Mouse (Mus musculus): ENCODE results near the gene Gm9780. TPM values are rescaled to one million over a fixed set of nuclear protein-coding genes. Genes with fewer than 3 reads are reported as not detected.
"Not testable (repeated sequence)": the region's sequence is repeated elsewhere in the genome, so short reads cannot be mapped to it uniquely, and the experiment has no call there.

Gm9780 gene
- polyA plus RNA-seq (2015; fragmentation: Nextera tagmentation; extraction: Ambion mirVana) = 10.0 and 11.9 TPM in 2 replicates

DNA sequence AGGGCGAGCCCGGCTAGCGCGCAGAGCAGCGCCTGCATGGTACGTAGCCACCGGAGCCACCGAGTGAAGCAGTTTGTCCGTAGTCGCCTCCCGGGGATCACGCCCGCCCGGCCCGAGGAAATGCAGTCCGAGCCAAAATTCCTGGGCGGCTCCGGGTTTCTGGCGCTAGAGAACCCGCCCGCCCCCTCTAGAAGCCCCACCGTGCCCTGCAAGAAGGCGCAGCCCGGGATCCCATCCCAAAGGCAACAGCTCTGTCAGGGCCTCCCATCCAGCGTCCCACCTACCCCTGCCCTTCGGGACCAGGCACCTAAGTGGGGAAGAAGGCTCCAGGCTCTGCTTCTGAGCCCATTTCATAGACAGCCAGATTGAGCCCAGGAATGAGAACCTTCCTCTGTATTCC, at the start of gene Gm9780:
Gene Gm9780 (minus strand): TSS at position 101 of the 400 bp plus-strand sequence.
- not testable (repeated sequence) for H3K9me3 ChIP-seq; H3K4me2 ChIP-seq; H3K27me3 ChIP-seq; ATAC-seq (ENCODE audit: low FRiP score, low read depth); H3K36me3 ChIP-seq; H3K4me3 ChIP-seq; H3K27ac ChIP-seq (replicated peaks); H3K4me1 ChIP-seq (replicated peaks); H3K9ac ChIP-seq
- WGBS = no CpG with 5 or more reads among the region's 26 CpGs

DNA sequence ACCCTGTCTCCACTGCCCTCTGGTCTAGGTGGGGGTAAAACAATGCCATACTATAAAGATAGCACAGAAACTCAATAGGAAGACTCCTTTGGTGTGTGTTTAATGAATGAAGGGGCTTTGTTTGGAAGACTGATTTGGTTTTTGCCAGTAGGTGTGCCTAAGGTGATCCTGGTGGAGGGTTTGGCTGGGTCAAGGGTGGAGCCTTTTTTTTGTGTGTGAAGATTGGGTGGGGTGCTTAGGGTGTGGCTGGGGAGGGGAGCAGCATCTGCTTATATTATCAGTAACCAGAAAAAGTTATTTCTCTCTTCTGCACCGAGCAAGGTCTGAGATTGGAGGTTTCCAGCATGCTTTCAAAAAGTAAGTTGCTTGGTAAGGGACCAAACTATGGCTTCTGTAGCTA, 39.5 kb upstream of the Gm9780 start, which contains the start of gene Cphx3:
Gene Cphx3 (plus strand): TSS at position 301 of the 400 bp plus-strand sequence.
- WGBS = no CpG with 5 or more reads among the region's 1 CpGs
- not testable (repeated sequence) for H3K9me3 ChIP-seq; ATAC-seq (ENCODE audit: low FRiP score, low read depth); H3K36me3 ChIP-seq; H3K4me2 ChIP-seq; H3K4me3 ChIP-seq; H3K27me3 ChIP-seq; H3K4me1 ChIP-seq (replicated peaks); H3K9ac ChIP-seq; H3K27ac ChIP-seq (replicated peaks)

DNA sequence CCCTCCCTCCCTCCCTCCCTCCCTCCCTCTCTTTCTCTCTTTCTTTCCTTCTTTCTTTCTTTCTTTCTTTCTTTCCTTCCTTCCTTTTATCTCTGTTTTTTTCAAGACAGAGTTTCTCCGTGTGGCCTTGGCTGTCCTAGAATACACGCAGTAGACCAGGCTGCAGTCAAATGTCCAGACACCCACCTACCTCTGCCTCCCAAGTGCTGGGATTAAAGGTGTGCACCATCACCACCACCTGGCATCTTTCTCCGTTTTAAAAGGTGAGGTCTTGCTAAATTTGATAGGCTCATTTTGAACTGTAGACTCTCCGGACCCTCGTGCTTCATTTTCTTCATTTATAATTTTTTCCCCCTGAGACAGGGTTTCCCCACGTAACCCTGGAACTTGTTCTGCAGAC, 38.7 kb upstream of the Gm9780 start, which contains the start of gene Cphx2:
Gene Cphx2 (plus strand): TSS at position 301 of the 400 bp plus-strand sequence.
- not testable (repeated sequence) for ATAC-seq (ENCODE audit: low FRiP score, low read depth); H3K9me3 ChIP-seq; H3K27ac ChIP-seq (replicated peaks); H3K4me1 ChIP-seq (replicated peaks); H3K36me3 ChIP-seq; H3K9ac ChIP-seq; H3K27me3 ChIP-seq; H3K4me3 ChIP-seq; H3K4me2 ChIP-seq
- WGBS = no CpG with 5 or more reads among the region's 6 CpGs

DNA sequence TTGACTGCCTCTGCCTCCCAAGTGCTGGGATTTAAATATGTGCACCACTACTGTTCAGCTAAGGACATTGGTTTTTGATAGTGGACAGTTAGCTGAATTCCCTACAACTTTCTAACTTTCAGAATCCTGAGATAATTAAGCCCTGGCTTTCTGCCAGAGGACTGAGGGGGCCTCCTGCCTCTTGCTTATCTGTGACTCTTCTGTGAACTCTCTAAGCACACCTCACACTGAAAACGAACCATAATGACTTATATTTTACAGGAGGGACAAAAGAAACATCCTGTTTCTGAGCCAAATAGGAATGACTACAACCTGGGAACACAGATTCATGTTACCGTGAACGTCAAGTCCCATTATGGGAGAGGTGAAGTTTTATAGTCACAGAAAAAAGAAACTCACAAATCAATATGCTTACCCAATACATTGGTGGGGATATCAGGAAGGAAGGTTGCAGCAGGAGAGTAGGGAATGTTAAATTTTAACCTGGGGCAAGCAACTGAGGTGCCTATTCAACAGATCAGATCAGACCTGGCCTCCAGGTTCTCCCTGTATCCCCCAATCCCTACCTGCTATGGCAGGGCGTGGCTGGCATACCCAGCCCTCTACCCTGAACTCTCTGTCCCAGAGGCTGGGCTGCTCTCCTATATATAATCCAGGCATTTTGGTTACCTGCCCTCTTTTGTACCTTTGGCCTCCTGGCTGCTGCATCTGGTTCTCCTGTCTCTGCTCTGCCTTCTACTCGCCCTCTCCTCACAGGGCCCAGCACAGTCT, 34.3 kb upstream of the Gm9780 start:
- no CpG with 5 or more reads among the region's 5 CpGs for WGBS
- not testable (repeated sequence) for H3K4me2 ChIP-seq; H3K4me3 ChIP-seq; H3K36me3 ChIP-seq; H3K9ac ChIP-seq; ATAC-seq (ENCODE audit: low FRiP score, low read depth); H3K9me3 ChIP-seq; H3K4me1 ChIP-seq (replicated peaks); H3K27ac ChIP-seq (replicated peaks); H3K27me3 ChIP-seq

DNA sequence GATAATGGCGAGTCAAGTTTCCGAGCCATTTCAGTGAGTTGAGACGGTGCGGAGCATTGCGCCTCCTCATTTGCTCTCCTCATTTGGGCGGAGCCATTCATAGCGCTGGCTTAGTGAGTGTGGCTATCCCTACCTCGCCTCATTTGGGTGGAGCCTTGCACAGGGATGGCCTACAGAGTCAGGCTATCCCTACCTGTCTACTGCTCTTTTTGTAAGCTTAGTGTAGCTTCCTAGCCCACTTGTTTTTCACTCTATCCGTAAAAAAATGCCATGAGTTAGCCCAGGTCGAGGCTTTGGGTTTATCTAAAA, 24.8 kb upstream of the Gm9780 start, which contains the start of gene Tmem254c:
Gene Tmem254c (minus strand): TSS at position 31 of the 309 bp plus-strand sequence.
- H3K4me1 ChIP-seq (replicated peaks); H3K4me2 ChIP-seq; H3K36me3 ChIP-seq; H3K4me3 ChIP-seq; H3K27ac ChIP-seq (replicated peaks); H3K9me3 ChIP-seq; H3K27me3 ChIP-seq; H3K9ac ChIP-seq: not testable (repeated sequence)
- WGBS = no CpG with 5 or more reads among the region's 10 CpGs
- ATAC-seq (ENCODE audit: low FRiP score, low read depth) = peak; percentile 69; the same call in 1 of the 2 replicates

DNA sequence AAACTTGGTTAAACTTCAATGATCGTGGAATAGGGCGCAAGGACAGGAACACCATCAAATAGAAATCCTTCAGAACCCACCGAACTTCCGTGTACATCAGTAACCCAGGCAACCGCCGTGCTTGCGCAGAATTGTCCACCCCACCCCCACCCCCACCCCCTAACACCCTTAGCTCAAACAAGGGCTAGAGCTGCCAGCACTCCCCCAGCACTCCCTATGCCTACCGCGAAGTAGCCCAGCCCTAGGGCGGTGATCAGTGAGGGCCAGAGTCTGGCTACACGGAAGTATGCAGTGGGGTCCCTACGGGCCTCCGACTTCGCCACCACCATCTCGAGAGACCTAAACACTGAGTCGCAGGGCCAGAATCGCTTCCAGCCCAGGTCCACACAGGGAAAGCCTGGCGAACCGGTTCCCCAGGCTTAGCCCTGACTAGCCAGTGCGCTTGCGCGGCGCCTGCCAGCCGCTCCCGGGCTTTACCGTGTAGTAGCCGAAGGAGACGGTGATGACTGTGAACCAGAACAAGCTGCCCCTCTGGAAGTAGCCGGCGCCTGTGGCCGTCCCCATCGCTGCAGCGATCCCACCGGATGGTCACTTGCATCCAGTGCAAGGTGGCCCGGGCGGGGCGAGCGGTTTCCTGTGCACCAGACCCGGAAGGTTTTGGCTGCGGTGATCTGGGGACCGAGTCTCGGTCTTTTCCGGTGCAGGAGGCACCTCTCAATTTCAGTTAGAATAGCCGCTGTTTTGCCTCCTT, 24.2 kb upstream of the Gm9780 start:
- not testable (repeated sequence) for H3K36me3 ChIP-seq; H3K9me3 ChIP-seq; H3K4me1 ChIP-seq (replicated peaks); H3K27me3 ChIP-seq; H3K9ac ChIP-seq; H3K27ac ChIP-seq (replicated peaks); H3K4me2 ChIP-seq; H3K4me3 ChIP-seq
- WGBS = no CpG with 5 or more reads among the region's 44 CpGs
- ATAC-seq (ENCODE audit: low FRiP score, low read depth) = peak; percentile 89

DNA sequence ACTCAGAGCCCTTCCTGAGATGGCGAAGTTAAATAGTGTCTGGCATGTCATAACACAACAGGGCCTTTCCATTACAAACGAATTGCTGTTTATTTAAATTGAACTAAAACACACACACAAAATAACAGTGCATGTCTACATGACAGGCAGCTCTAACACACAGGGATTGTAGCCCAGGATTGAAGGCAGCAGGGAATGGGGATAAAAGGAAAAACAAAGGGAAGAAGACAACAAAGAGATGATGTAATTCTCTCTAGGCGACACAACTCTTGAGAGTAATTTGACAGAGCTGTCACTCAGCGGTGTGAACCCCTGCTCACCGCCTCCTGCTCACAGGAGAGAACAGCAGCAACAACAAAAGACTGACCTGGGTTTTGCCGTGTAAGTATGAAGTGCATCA, 16.9 kb upstream of the Gm9780 start:
- H3K9ac ChIP-seq; ATAC-seq (ENCODE audit: low FRiP score, low read depth): not testable (repeated sequence)
- WGBS = no CpG with 5 or more reads among the region's 6 CpGs

DNA sequence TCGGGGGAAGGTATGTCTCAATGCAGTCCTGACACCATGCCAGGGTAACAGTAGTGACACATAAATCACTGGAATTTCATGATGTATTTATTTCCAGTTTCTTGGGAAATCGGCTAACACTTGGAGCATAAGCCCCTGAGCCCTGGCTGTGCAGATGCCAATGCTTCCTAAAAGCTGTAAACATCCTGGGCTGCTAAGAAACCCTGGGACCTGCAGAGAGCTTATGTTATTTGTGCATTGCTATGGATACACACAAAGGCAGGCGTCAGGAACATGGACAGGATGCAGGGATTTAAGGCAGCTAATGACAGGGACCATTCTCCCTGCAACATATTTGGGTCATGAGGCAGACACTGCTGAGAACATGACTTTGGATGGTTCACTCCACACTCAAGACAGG, 15.7 kb upstream of the Gm9780 start:
- H3K27ac ChIP-seq (replicated peaks); H3K4me2 ChIP-seq; ATAC-seq (ENCODE audit: low FRiP score, low read depth); H3K27me3 ChIP-seq; H3K4me1 ChIP-seq (replicated peaks); H3K4me3 ChIP-seq; H3K9me3 ChIP-seq; H3K9ac ChIP-seq; H3K36me3 ChIP-seq: not testable (repeated sequence)
- WGBS = no CpG with 5 or more reads among the region's 3 CpGs

More for the DNA sequence above, 16.9 kb upstream of the Gm9780 start:
- H3K27ac ChIP-seq (replicated peaks); H3K27me3 ChIP-seq; H3K36me3 ChIP-seq; H3K4me3 ChIP-seq; H3K4me1 ChIP-seq (replicated peaks); H3K9me3 ChIP-seq; H3K4me2 ChIP-seq: not testable (repeated sequence)

DNA sequence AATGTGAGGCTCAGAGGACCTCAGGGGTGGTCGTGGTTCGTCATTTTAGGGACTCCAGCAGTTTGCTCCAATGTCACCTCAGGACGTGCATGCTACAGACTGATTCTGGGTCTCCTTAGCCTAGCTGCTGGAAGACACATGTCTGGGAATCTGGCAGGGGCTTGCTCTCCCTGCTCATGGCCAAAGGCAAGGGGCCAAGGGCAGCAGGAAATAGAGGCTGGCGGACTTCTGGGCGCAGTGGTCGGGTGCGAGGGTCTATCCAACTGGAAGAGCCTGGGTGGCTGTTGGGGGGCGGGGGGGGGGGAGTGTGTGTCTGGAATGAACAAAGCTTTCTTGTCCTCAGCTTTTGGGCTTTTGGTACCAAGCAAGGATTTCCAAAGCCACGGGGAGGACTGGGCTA, 6.3 kb upstream of the Gm9780 start:
- H3K9ac ChIP-seq; H3K9me3 ChIP-seq; H3K36me3 ChIP-seq; ATAC-seq (ENCODE audit: low FRiP score, low read depth); H3K4me2 ChIP-seq; H3K4me1 ChIP-seq (replicated peaks); H3K27me3 ChIP-seq; H3K27ac ChIP-seq (replicated peaks); H3K4me3 ChIP-seq: not testable (repeated sequence)
- no CpG with 5 or more reads among the region's 9 CpGs for WGBS

DNA sequence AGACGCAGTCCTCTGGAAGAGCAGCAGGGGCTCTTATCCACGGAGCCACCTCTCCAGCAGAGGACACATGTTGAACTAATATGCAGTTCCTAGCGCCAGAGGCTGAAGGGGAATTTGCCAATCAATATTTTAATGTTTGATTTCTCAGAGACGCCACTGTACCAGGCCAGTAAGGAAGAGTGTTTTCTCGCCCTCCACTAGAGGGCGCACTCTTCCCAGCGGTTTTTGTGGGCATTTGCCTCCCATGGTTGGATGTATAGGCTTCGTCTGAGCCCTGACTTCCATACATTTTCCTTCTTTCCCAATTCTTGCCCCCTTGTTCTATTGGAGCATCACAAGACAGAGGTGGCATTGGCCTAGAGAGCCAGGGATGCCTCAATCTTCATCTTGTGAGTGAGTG, 4.5 kb upstream of the Gm9780 start:
- H3K27ac ChIP-seq (replicated peaks); H3K4me2 ChIP-seq; ATAC-seq (ENCODE audit: low FRiP score, low read depth); H3K4me3 ChIP-seq; H3K9ac ChIP-seq; H3K4me1 ChIP-seq (replicated peaks); H3K36me3 ChIP-seq; H3K27me3 ChIP-seq; H3K9me3 ChIP-seq: not testable (repeated sequence)
- no CpG with 5 or more reads among the region's 8 CpGs for whole genome bisulfite sequencing

DNA sequence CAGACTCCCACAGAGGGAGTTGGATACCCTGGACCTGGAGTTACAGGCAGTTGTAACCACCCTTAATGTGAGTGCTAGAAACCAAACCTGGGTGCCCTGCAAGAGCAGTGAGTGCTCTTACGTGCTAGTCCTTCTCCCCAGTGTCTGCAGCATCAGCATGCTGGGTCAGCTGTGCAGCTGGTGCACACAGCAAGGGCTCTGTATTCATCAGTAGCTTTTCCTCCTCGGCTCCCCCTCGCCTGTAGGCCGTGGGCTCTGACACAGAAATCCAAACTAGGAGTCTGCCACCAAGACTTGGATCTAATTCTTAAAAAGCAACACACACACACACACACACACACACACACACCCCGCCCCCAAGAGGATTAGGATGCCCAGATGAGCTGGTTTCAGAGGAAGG, 2.5 kb upstream of the Gm9780 start:
- not testable (repeated sequence) for H3K36me3 ChIP-seq; H3K27ac ChIP-seq (replicated peaks); H3K9ac ChIP-seq; H3K4me3 ChIP-seq; H3K27me3 ChIP-seq; H3K4me1 ChIP-seq (replicated peaks); H3K4me2 ChIP-seq; ATAC-seq (ENCODE audit: low FRiP score, low read depth); H3K9me3 ChIP-seq
- WGBS = no CpG with 5 or more reads among the region's 5 CpGs

DNA sequence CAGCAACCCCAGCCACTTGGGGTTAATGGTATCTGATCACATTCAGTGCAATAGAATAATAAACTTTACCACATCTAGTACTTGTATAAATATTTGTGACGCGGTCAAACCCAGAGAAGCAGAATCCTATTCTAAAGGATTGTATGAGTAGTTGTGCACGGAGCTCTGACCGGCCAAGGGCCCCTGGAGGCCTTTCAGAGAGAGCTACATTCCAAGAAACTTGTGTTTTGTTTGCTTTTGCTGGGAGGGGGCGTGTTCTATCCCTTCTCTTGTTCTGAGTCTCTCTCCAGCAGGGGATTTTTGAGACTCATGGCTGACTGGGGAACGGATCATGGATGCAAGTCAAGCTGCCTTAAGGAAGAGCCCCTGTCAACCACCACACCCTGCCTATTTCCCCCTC, 7.1 kb downstream of the Gm9780 start:
- not testable (repeated sequence) for H3K4me2 ChIP-seq; H3K36me3 ChIP-seq; H3K4me1 ChIP-seq (replicated peaks); H3K4me3 ChIP-seq; H3K27ac ChIP-seq (replicated peaks); H3K9me3 ChIP-seq; H3K27me3 ChIP-seq; H3K9ac ChIP-seq; ATAC-seq (ENCODE audit: low FRiP score, low read depth)
- no CpG with 5 or more reads among the region's 6 CpGs for WGBS

Measured in hindbrain, embryonic 15.5 days (tissue).